Mouse (Mus musculus) CD4-positive naive resting alpha-beta T cell, adult 57 days (primary cell): ENCODE results near the gene Srp14. TPM values are rescaled to one million over a fixed set of nuclear protein-coding genes. Genes with fewer than 3 reads are reported as not detected.

Experiments
- total RNA-seq: library from RNA; stranded (reverse); gene quantifications from one replicate; pipeline ENCODE4 v1.2.4, GENCODE M21; 2023

Gene Srp14
- total RNA-seq: 111 TPM

DNA sequence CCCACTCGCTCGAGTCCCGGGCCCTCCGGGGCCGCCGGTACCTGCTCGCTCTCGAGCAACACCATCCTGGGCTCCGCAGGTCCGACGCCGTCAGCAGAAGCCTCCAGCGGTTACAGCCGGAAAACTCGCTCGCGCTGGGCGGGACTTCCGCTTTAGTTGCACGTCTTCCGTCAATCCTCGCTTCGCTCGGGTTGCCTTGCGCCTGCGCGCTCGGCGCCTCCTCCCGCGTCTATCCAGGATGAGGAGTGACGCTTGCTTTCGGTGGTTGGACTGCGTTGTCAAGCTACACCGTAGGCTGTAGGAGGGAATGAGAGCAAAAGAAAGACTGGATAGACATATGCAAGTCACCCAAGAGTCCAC lies at the start of gene Srp14:
Gene Srp14, minus strand, starts transcription at position 162 of the 360 bp plus-strand sequence.

Other genes starting within 250 kb of the Srp14 start
- not detected for gene Fsip1, start 222.7 kb downstream of the Srp14 start, total RNA-seq
- not detected for gene Gpr176, start 106.3 kb downstream of the Srp14 start, total RNA-seq
- 18.0 TPM for gene Eif2ak4, start 91.1 kb downstream of the Srp14 start, total RNA-seq
- gene Bmf, start 70.0 kb upstream of the Srp14 start, total RNA-seq: 5.4 TPM
- gene Bub1b, start 118.5 kb upstream of the Srp14 start, total RNA-seq: 1.9 TPM
- 0.53 TPM for gene Pak6, start 183.6 kb upstream of the Srp14 start, total RNA-seq
- gene Ankrd63, start 224.3 kb upstream of the Srp14 start, total RNA-seq: 1.0 TPM
- 121 TPM for gene Plcb2, start 248.7 kb upstream of the Srp14 start, total RNA-seq